Mouse (Mus musculus) hindbrain, embryonic 16.5 days (tissue): ENCODE data around the gene Txndc17. TPM values are rescaled to one million over a fixed set of nuclear protein-coding genes. Genes with fewer than 3 reads are reported as not detected.
A peak's percentile ranks its signal among the peaks of the same experiment; 100 is the strongest.

ENCODE experiments used
- ATAC-seq: fragments of 200-750 bp; cut with Nextera tagmentation; 2 replicates; pipeline ENCODE4 v1.8.0; 2017; ENCODE audit warnings: moderate TSS enrichment, moderate library complexity
- H3K27ac ChIP-seq: fragments of 300-500 bp; sonication (generic); 2 replicates; pipeline ENCODE4 v1.5.1; 2014; ENCODE audit warnings: low read depth, mild to moderate bottlenecking, control low read depth, low read length, moderate library complexity
- H3K27me3 ChIP-seq: fragments of 300-500 bp; sonication (generic); replicated peaks from 2 replicates; pipeline ENCODE4 v1.6.1; 2014; ENCODE audit warnings: low read length; ENCODE audit not compliant: control insufficient read depth, insufficient read depth
- H3K36me3 ChIP-seq: fragments of 300-500 bp; sonication (generic); 2 replicates; pipeline ENCODE4 v1.6.1; 2014; ENCODE audit warnings: mild to moderate bottlenecking, low read length, moderate library complexity, mixed read lengths; ENCODE audit not compliant: control insufficient read depth, insufficient read depth
- H3K4me1 ChIP-seq: fragments of 300-500 bp; sonication (generic); 2 replicates; pipeline ENCODE4 v1.6.1; 2014; ENCODE audit warnings: low read depth, low read length; ENCODE audit not compliant: control insufficient read depth, insufficient read depth
- H3K4me2 ChIP-seq: fragments of 300-500 bp; sonication (generic); 2 replicates; pipeline ENCODE4 v1.6.1; 2014; ENCODE audit warnings: mild to moderate bottlenecking, low read length, control low read depth, moderate library complexity
- H3K4me3 ChIP-seq: fragments of 300-500 bp; sonication (generic); 2 replicates; pipeline ENCODE4 v1.5.1; 2014; ENCODE audit warnings: mild to moderate bottlenecking, low read length, control low read depth, moderate library complexity
- H3K9ac ChIP-seq: fragments of 300-500 bp; sonication (generic); 2 replicates; pipeline ENCODE4 v1.6.1; 2014; ENCODE audit warnings: low read depth, mild to moderate bottlenecking, control low read depth, low read length, moderate library complexity
- H3K9me3 ChIP-seq: fragments of 300-500 bp; sonication (generic); 2 replicates; pipeline ENCODE4 v1.6.1; 2014; ENCODE audit warnings: mild to moderate bottlenecking, low read length, moderate library complexity; ENCODE audit not compliant: control insufficient read depth
- WGBS: fragments of 180-500 bp; shearing (Covaris S2); extraction: QIAGEN DNeasy Blood & Tissue Kit; methylation state at CpG from one replicate; pipeline ENCODE4 v1.1.7; 2014; 5-methylcytosine and 5-hydroxymethylcytosine counted together
- polyA plus RNA-seq: library from polyadenylated mRNA; unstranded; fragments of >200 nt; fragmentation: Nextera tagmentation; extraction: Ambion mirVana; gene quantifications from 2 replicates; pipeline ENCODE4 v1.2.1, GENCODE M21; 2015

The Txndc17 gene
- polyA plus RNA-seq, 1 experiment from 2014 or later: 167 TPM

DNA sequence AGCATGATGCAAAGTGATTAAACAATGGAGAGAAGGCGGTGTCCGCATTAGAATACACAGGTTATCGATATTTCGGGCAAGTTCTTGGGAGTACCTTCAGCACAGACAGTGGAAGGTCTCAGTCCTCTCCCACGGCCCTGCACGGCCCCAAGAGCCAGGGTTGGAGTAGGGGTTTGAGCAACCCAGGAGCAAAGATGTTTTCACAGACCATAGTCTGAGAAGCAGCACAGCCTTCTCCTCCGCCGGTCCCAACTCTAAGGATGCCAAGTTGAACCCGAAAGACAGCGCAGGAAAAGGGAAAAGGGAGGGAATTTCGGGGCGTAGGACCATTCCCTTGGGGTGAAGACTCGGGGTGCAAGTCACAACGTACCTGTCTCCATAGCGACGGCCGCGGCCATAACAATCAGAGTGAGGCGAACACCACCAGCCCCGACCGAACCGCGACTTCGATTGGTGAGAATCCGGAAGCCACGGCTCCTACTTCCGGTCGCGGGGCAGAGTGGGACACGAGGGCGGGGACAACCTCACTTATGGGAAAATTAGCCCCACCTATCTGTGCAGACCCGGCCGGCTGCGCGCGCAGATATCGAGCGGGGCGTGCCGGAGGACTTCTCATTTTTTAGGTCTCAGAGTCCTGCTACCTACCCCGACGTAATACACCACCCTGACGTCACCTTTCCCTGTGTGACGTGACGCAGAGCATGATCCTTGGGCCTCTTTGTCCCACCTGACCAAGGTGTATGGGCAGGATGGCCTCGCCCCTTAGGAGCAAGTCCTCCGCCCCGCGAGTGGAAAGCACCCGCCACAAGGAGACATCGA, 7.5 kb downstream of the Txndc17 start:
- under 1% methylated on average over 50 of the region's 51 CpGs for WGBS
- peak overlapping the region; percentile 83 for H3K4me3 ChIP-seq
- peaks cover 10% of the 10 kb centered on the region for H3K36me3 ChIP-seq
- H3K9me3 ChIP-seq: no peaks in the 10 kb centered on the region
- peaks cover 19% of the 10 kb centered on the region for H3K4me1 ChIP-seq
- peak overlapping the region; percentile 81 for H3K9ac ChIP-seq
- no peaks in the 10 kb centered on the region for H3K27me3 ChIP-seq
- peak; percentile 97 for ATAC-seq
- H3K27ac ChIP-seq: peak overlapping the region; percentile 87
- peak overlapping the region; percentile 95 for H3K4me2 ChIP-seq

DNA sequence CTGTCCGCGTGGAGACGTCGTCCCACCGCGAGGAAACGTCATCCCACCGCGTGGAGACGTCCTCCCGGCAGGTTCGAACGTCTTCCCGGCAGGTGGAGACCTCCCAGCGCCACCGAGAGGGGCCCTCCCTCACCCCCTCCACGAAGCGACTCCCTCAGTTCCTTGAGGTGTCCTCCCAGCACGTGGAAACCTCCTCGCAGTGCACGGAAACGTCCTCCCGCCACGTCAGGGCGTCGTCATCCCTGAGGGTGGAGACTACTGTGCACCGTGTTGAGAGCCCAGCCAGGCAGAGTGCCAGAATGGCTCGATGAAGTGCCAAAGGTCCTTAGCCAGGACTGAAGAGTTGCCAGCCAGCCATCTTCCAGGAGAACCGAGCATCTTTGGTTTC, 8.1 kb downstream of the Txndc17 start, which contains the start of gene Med31:
Med31 (minus strand) TSS at position 183 of the 388 bp plus-strand sequence.
- ATAC-seq: peak; percentile 87
- Histone ChIP-seq H3K36me3 (peaks cover 4% of the 10 kb centered on the region), H3K4me1 (peaks cover 19% of the 10 kb centered on the region), H3K9me3 (no peaks in the 10 kb centered on the region), H3K9ac (peak within 1 kb of the TSS; percentile 81), H3K27ac (peak within 1 kb of the TSS; percentile 87), H3K4me2 (peak within 1 kb of the TSS; percentile 95), H3K27me3 (no peaks in the 10 kb centered on the region), H3K4me3 (peak within 1 kb of the TSS; percentile 83)
- WGBS: under 1% methylated on average over 29 of the region's 29 CpGs

DNA sequence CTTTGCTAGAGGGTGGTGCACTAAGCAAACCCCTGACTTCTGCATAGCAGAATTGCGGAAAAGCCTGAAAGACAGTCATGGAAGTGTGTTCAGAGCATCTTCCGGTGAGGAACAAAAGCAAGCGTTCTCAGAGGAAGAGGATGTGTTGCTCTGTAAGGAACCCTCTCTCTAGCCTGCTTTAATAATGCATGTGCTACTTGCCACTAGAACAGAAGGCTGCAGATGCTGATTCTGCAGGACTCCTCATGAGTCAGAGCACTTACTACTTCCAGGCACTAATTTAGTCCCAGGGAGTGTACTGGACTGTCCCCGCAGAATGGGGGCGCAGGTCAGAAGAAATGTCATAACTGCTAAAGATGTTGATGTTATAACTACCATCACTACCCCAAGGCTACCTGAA, 9.8 kb downstream of the Txndc17 start:
- H3K27me3 ChIP-seq: no peaks in the 10 kb centered on the region
- H3K9me3 ChIP-seq: no peaks in the 10 kb centered on the region
- H3K9ac ChIP-seq: no peak overlapping the region
- H3K4me3 ChIP-seq: no peak overlapping the region
- no peak for ATAC-seq
- peak overlapping the region; percentile 4 for H3K4me2 ChIP-seq
- H3K27ac ChIP-seq: no peak overlapping the region
- WGBS: 83% methylated on average over 5 of the region's 5 CpGs
- no peaks in the 10 kb centered on the region for H3K36me3 ChIP-seq
- H3K4me1 ChIP-seq: peaks cover 19% of the 10 kb centered on the region

DNA sequence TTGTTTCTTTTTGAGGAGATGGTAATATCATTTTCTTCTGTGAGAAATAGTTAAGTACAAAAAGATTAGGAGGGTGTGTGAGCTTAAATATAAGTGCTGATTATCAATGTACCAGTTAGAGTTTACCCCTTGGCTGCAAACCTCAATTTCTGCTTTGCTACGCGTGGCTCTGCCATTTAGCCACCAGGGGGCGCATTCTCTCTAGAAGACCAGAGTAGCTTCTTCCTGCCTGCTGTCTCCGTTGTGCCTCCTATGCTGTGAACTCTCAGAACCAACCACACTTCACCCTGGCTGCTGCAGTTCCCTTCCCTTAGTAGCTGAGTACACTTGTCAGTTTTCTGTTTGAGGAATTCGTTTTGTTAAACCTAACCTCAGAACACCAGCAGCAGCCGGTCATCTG, 13.9 kb downstream of the Txndc17 start:
- Histone ChIP-seq H3K27ac (no peak overlapping the region), H3K36me3 (no peaks in the 10 kb centered on the region), H3K9ac (no peak overlapping the region), H3K9me3 (no peaks in the 10 kb centered on the region), H3K4me3 (no peak overlapping the region), H3K27me3 (no peaks in the 10 kb centered on the region), H3K4me1 (peaks cover 17% of the 10 kb centered on the region), H3K4me2 (no peak overlapping the region)
- 15% methylated on average over 6 of the region's 6 CpGs for WGBS
- no peak for ATAC-seq

DNA sequence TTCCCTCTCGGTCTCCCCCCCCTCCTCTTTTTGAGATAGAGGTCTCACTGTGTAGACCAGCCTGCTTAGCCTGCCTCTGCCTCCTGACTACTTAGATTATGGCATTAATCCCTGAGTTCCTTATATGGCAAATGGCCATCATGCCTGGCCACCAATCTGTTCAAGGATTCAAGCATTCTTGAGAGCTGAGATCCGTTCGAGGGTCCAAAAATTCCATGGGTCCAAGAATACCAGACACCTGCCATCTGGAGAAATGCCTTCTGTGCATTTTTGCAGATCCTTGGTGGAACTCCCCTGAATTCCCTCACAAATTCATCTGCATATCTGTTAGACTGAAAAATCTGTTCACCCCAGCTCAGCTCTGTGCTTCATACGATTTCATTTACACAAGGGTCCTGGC, 16.1 kb downstream of the Txndc17 start:
- Histone ChIP-seq H3K4me2 (no peak overlapping the region), H3K27me3 (no peaks in the 10 kb centered on the region), H3K36me3 (no peaks in the 10 kb centered on the region), H3K9ac (no peak overlapping the region), H3K9me3 (no peaks in the 10 kb centered on the region), H3K4me1 (peaks cover 8% of the 10 kb centered on the region), H3K27ac (no peak overlapping the region), H3K4me3 (no peak overlapping the region)
- ATAC-seq: no peak
- 82% methylated on average over 4 of the region's 4 CpGs for WGBS

DNA sequence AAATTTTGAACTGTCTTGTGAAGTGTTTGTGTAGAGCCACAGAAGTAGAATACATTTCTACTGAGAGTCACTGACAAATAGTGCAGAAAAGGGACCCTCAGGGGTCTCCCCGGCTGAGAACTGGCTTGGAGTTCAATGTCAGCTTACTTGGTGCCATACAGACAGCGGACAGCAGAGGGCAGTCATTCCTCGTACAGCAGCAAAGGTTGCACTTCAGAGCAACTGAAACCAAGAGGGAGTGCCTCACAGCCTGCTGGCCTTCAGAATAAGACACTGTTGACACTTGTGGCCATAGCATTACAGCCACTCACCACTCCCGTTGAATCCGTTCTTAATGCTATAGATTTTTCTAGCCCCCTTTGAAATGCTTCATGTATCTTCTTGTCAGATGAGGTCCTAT, 17.5 kb downstream of the Txndc17 start:
- Histone ChIP-seq H3K4me1 (peaks cover 8% of the 10 kb centered on the region), H3K4me3 (no peak overlapping the region), H3K9ac (no peak overlapping the region), H3K27ac (no peak overlapping the region), H3K4me2 (no peak overlapping the region), H3K27me3 (no peaks in the 10 kb centered on the region), H3K9me3 (no peaks in the 10 kb centered on the region), H3K36me3 (no peaks in the 10 kb centered on the region)
- 22% methylated on average over 5 of the region's 5 CpGs for WGBS
- peak; percentile 50 for ATAC-seq

DNA sequence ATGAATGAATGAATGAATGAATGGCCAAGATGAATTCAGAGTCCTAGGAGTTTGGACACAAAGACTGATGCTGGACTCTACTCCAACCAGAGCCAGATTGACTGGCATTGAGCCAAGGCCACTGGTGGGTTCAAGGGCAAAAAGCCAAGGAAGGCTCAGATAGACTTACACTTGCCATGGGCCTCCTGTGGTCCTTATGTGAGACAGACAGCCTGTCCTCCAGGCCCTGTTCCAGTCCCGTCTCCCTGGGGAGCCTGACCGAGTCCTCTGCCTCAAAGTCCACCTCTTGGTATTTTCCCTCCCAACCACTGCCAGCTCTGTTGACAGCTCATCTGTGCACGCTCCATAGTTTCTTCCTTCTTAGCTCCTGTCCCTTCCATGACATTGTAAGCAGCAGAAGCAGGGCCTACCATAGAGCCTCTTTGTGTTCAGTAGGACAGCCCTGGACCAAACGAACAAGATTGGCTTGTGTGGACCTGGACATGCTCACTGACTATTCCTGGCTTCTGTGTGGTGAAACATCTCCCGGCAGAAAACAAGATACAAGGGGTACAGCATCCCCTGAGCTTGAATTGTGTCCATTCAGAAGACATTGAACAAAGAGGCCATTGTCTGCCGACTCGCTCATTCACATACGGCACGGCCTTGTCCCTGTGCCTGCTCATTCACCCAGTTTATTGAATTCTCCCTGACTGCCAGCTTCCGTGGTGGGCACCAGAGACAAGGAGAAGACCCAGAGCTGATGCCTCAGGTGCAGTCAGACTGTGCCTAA, 18.9 kb downstream of the Txndc17 start:
- H3K4me3 ChIP-seq: no peak overlapping the region
- peak; percentile 66 for ATAC-seq
- H3K9me3 ChIP-seq: no peaks in the 10 kb centered on the region
- no peak overlapping the region for H3K4me2 ChIP-seq
- H3K27me3 ChIP-seq: no peaks in the 10 kb centered on the region
- peak overlapping the region; percentile 60 for H3K27ac ChIP-seq
- WGBS: 22% methylated on average over 10 of the region's 10 CpGs
- H3K36me3 ChIP-seq: no peaks in the 10 kb centered on the region
- H3K9ac ChIP-seq: no peak overlapping the region
- peaks cover 8% of the 10 kb centered on the region for H3K4me1 ChIP-seq

DNA sequence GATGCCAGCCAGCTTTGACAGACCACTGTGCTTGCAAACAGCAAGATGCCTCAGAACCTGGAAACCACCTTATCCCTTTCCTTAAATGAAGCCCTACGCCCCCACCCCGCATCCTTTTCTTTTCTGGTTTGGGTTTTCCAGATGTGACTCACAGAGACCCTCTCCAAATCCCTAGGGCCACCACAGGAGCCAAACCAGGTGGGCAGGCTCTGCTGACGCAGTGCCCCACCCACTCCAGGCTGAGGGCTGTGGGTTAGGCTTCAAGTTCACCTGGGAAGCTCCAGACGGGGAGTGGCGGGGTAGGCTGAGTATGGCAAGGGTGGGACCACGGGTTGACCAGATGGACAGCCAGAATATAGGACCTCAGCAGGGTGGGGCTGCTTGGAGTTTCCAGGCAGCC, 19.6 kb downstream of the Txndc17 start:
- H3K4me1 ChIP-seq: peaks cover 8% of the 10 kb centered on the region
- H3K27ac ChIP-seq: no peak overlapping the region
- H3K9ac ChIP-seq: no peak overlapping the region
- no peaks in the 10 kb centered on the region for H3K9me3 ChIP-seq
- no peak for ATAC-seq
- no peak overlapping the region for H3K4me3 ChIP-seq
- H3K27me3 ChIP-seq: no peaks in the 10 kb centered on the region
- no peak overlapping the region for H3K4me2 ChIP-seq
- H3K36me3 ChIP-seq: no peaks in the 10 kb centered on the region
- 93% methylated on average over 6 of the region's 6 CpGs for WGBS

DNA sequence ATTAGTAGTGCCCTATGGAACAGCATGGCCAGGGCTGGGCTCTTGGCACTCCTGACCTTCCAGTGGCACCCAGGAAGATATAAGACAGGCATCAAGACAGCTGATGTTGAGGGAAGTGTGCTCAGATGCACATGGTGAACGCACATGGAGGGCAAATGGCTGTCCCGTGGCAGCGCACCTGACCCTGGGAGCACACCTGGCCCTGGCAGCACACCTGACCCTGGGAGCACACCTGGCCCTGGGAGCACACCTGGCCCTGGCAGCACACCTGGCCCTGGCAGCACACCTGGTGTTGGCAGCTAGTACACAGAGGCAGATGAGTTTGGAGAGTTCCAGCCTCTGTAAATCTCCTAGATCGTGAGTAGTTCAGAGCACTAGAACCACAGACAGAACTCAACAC, 21.2 kb downstream of the Txndc17 start:
- Histone ChIP-seq H3K4me2 (no peak overlapping the region), H3K9ac (no peak overlapping the region), H3K4me1 (peaks cover 8% of the 10 kb centered on the region), H3K27me3 (no peaks in the 10 kb centered on the region), H3K4me3 (no peak overlapping the region), H3K27ac (no peak overlapping the region), H3K9me3 (no peaks in the 10 kb centered on the region), H3K36me3 (no peaks in the 10 kb centered on the region)
- ATAC-seq: no peak
- 94% methylated on average over 4 of the region's 4 CpGs for WGBS
